Mouse (Mus musculus) left cerebral cortex, postnatal 14 days (tissue): ENCODE measurements around the gene H2-Q7. TPM values are rescaled to one million over a fixed set of nuclear protein-coding genes. Genes with fewer than 3 reads are reported as not detected.
"Not testable (repeated sequence)": the region's sequence is repeated elsewhere in the genome, so short reads cannot be mapped to it uniquely, and the experiment has no call there.

Source experiments
- DNase-seq, 2 experiments: peaks; one replicate each; pipeline ENCODE4 v3.0.0; 2021 to 2022; ENCODE audit warnings: low spot score in 2 of 2, mixed read lengths in 1 of 2
- intact Hi-C: fragments of 180-260 bp; cut with DNase I; formaldehyde crosslinking; loops from one replicate; pipeline ENCODE4 v1.15.1; 2025
- total RNA-seq, 2 experiments: library from RNA; stranded (reverse); gene quantifications; 2 replicates each; pipeline ENCODE4 v1.2.3; 2021

H2-Q7 gene
- total RNA-seq, 2 experiments from 2014 or later = 0.35 to 0.36 TPM

GRCm38 (mm10) chr17:35432167-35432566, 6.8 kb upstream of the H2-Q7 start:
- DNase-seq, intact Hi-C loops: not testable (repeated sequence)

- DNase-seq, intact Hi-C loops: not testable (repeated sequence)
Observed at GRCm38 (mm10) chr17:35434836-35435235, 4.1 kb upstream of the H2-Q7 start.

GRCm38 (mm10) chr17:35435577-35435976, 3.4 kb upstream of the H2-Q7 start:
- DNase-seq, intact Hi-C loops: not testable (repeated sequence)

GRCm38 (mm10) chr17:35437386-35437936, 1.5 kb upstream of the H2-Q7 start:
- DNase-seq, intact Hi-C loops: not testable (repeated sequence)

- DNase-seq, intact Hi-C loops: not testable (repeated sequence)
Observed at GRCm38 (mm10) chr17:35438395-35438794, 560 bp upstream of the H2-Q7 start.

- intact Hi-C loops, DNase-seq: not testable (repeated sequence)
Observed at GRCm38 (mm10) chr17:35439295-35439747, 366 bp downstream of the H2-Q7 start.

- intact Hi-C loops, DNase-seq: not testable (repeated sequence)
Observed at GRCm38 (mm10) chr17:35439925-35440645, 1.1 kb downstream of the H2-Q7 start.

GRCm38 (mm10) chr17:35442376-35442775, 3.4 kb downstream of the H2-Q7 start:
- intact Hi-C loops, DNase-seq: not testable (repeated sequence)

- intact Hi-C loops, DNase-seq: not testable (repeated sequence)
Observed at GRCm38 (mm10) chr17:35444510-35444909, 5.6 kb downstream of the H2-Q7 start.

GRCm38 (mm10) chr17:35458247-35458646, 19.3 kb downstream of the H2-Q7 start:
- intact Hi-C loops = not testable (repeated sequence)

GRCm38 (mm10) chr17:35460513-35461341, 21.8 kb downstream of the H2-Q7 start:
- DNase-seq, intact Hi-C loops: not testable (repeated sequence)

More at GRCm38 (mm10) chr17:35458247-35458646, 19.3 kb downstream of the H2-Q7 start:
- DNase-seq = not testable (repeated sequence)

- DNase-seq, intact Hi-C loops: not testable (repeated sequence)
Observed at GRCm38 (mm10) chr17:35465651-35466050, 26.7 kb downstream of the H2-Q7 start.

- DNase-seq, intact Hi-C loops: not testable (repeated sequence)
Observed at GRCm38 (mm10) chr17:35468936-35469335, 30.0 kb downstream of the H2-Q7 start.

GRCm38 (mm10) chr17:35469842-35470751, 31.1 kb downstream of the H2-Q7 start, which contains the start of gene H2-Q10:
TSS of gene H2-Q10 (plus strand) at chr17:35470089.
- DNase-seq = no peak
- intact Hi-C loops = no loop called here

- intact Hi-C loops = no loop called here
- peak; percentile 42 to 70 for DNase-seq
Observed at GRCm38 (mm10) chr17:35484066-35484465, 45.1 kb downstream of the H2-Q7 start.

GRCm38 (mm10) chr17:35485702-35486101, 46.7 kb downstream of the H2-Q7 start:
- intact Hi-C loops = no loop called here
- DNase-seq = no peak

GRCm38 (mm10) chr17:35486726-35487125, 47.8 kb downstream of the H2-Q7 start:
- intact Hi-C loops = no loop called here

GRCm38 (mm10) chr17:35488041-35488440, 49.1 kb downstream of the H2-Q7 start:
- intact Hi-C loops = no loop called here
- no peak for DNase-seq

More at GRCm38 (mm10) chr17:35486726-35487125, 47.8 kb downstream of the H2-Q7 start:
- DNase-seq = no peak

- intact Hi-C loops = no loop called here
- DNase-seq = no peak
Observed at GRCm38 (mm10) chr17:35490320-35490719, 51.4 kb downstream of the H2-Q7 start.
